Mouse (Mus musculus): ENCODE results near the gene D430042O09Rik. TPM values are rescaled to one million over a fixed set of nuclear protein-coding genes. Genes with fewer than 3 reads are reported as not detected.

D430042O09Rik gene
- total and polyA plus RNA-seq, 3 experiments, result 1.8 to 4.8 (median 3.4) TPM

DNA sequence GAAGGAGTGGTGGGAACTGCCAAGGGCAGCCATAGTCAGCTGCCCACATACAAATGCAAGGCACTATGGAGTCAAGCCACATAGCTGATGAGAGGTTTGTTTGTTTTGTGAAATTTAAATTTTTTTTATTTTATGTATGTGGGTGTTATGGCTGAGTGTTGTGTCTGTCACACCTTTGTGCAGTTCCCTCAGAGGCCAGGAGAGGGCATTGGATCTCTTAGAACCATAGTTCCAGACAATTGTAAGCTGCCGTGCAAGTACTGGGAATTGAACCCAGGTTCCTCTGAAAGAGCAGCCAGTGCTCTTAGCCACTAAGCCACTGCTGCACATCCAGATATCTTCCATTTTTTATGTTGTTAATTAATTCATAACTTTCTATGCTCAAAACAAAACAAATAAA lies 75.5 kb downstream of the D430042O09Rik start:
- Histone ChIP-seq H3K36me3 (replicated peaks in 1 of 2; ENCODE audit: control insufficient read depth in 1 of 2, insufficient read depth in 1 of 2, low read length in 1 of 2) (peaks cover 0 to 2% of the 10 kb centered on the region in 2 experiments), H3K4me3 (replicated peaks in 1 of 3; ENCODE audit: low read depth in 2 of 3, low read length in 2 of 3, poor library complexity in 1 of 3) (no peak overlapping the region), H3K79me2 (replicated peaks; ENCODE audit: control insufficient read depth, extremely low read depth, insufficient read depth, poor library complexity, severe bottlenecking) (no peaks in the 10 kb centered on the region), H3K27me3 (replicated peaks) (no peaks in the 10 kb centered on the region), H3K4me2 (ENCODE audit: insufficient read depth, low read depth, poor library complexity, severe bottlenecking) (no peak overlapping the region), H3K27ac (ENCODE audit: insufficient read depth, low read depth) (no peak overlapping the region), H3K9me3 (replicated peaks; ENCODE audit: low read length) (no peaks in the 10 kb centered on the region), H3K9ac (ENCODE audit: insufficient read depth, low read depth) (no peak overlapping the region), H3K4me1 (ENCODE audit: control insufficient read depth in 1 of 2, insufficient read depth in 2 of 2) (peaks cover 0 to 7% of the 10 kb centered on the region in 2 experiments; a peak in 2 of 4 replicates)
- in situ Hi-C loops (cut with MboI; ENCODE audit: low pct_ligation_motif_present, low pct_unique_long_range_greater_than_20kb, low sequenced_read_pairs), result no loop called here
- peak; percentile 21 for DNase-seq (ENCODE audit: extremely low read depth)
- TF ChIP-seq MXI1 (IDR thresholded peaks at IDR 0.05; ENCODE audit: low read depth, low read length) (no peak), SMC3 (IDR thresholded peaks at IDR 0.05; ENCODE audit: low read depth, low read length) (peak; percentile 52), CHD2 (IDR thresholded peaks at IDR 0.05; ENCODE audit: low read length) (no peak), ZNF384 (IDR thresholded peaks at IDR 0.05; ENCODE audit: low read depth, low read length) (no peak), HCFC1 (IDR thresholded peaks at IDR 0.05; ENCODE audit: low read depth, low read length) (no peak), CTCF (conservative IDR thresholded peaks at IDR 0.05 in 1 of 2, IDR thresholded peaks at IDR 0.05 in 1 of 2; ENCODE audit: low read depth in 2 of 2, low read length in 2 of 2) (peak; percentile 24 to 61; a peak in 3 of 4 replicates), RAD21 (IDR thresholded peaks at IDR 0.05; ENCODE audit: low read depth, low read length) (peak; percentile 46), NELFE (IDR thresholded peaks at IDR 0.05; ENCODE audit: low read depth, low read length) (no peak), MAZ (IDR thresholded peaks at IDR 0.05; ENCODE audit: low read depth, low read length) (no peak), MAFK (IDR thresholded peaks at IDR 0.05; ENCODE audit: insufficient replicate concordance, low read length) (no peak), EP300 (IDR thresholded peaks at IDR 0.05; ENCODE audit: low read length) (no peak)
- dilution Hi-C loops (cut with MboI; ENCODE audit: extremely low pct_ligation_motif_present, extremely low pct_unique_long_range_greater_than_20kb, low sequenced_read_pairs), result no loop called here

DNA sequence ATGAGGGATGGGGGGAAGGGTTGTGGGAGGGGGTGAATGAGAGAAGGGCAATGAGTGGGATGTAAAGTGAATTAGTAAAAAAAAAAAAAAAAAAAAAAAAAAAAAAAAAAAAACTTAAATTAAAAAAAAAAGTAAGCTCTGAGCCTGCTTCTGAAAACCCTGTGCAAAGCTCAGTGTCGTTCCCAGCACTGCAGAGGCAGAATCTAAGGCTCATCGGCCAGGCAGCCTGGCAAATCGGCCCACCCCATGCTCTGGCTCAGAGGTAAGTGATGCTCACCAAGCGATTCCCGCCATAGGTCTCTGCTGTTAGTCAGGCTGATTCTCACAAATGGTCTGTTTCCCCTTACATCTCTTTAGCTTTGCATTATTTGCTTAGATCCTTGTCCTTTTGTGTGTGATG lies 78.4 kb downstream of the D430042O09Rik start:
- TF ChIP-seq ZC3H11A (IDR thresholded peaks at IDR 0.05; ENCODE audit: low read depth, low read length), result no peak
- no peak for TF ChIP-seq BHLHE40 (IDR thresholded peaks at IDR 0.05; ENCODE audit: low read depth, low read length)
- TF ChIP-seq TBP (conservative IDR thresholded peaks at IDR 0.05; ENCODE audit: low read depth, low read length), result no peak
- TF ChIP-seq ZNF384 (IDR thresholded peaks at IDR 0.05; ENCODE audit: low read depth, low read length), result peak; percentile 35; the same call in 1 of the 2 replicates
- in situ Hi-C loops (cut with MboI; ENCODE audit: low pct_ligation_motif_present, low pct_unique_long_range_greater_than_20kb, low sequenced_read_pairs) (no loop called here), dilution Hi-C loops (cut with MboI; ENCODE audit: extremely low pct_ligation_motif_present, extremely low pct_unique_long_range_greater_than_20kb, low sequenced_read_pairs) (no loop called here)
- Histone ChIP-seq H3K4me1 (ENCODE audit: control insufficient read depth in 1 of 2, insufficient read depth in 2 of 2) (peaks cover 0 to 7% of the 10 kb centered on the region in 2 experiments; a peak in 2 of 4 replicates), H3K4me2 (ENCODE audit: insufficient read depth, low read depth, poor library complexity, severe bottlenecking) (no peak overlapping the region), H3K9ac (ENCODE audit: insufficient read depth, low read depth) (no peak overlapping the region), H3K36me3 (replicated peaks in 1 of 2; ENCODE audit: control insufficient read depth in 1 of 2, insufficient read depth in 1 of 2, low read length in 1 of 2) (no peaks in the 10 kb centered on the region), H3K9me3 (replicated peaks; ENCODE audit: low read length) (no peaks in the 10 kb centered on the region), H3K79me2 (replicated peaks; ENCODE audit: control insufficient read depth, extremely low read depth, insufficient read depth, poor library complexity, severe bottlenecking) (no peaks in the 10 kb centered on the region), H3K27ac (ENCODE audit: insufficient read depth, low read depth) (no peak overlapping the region), H3K4me3 (replicated peaks in 1 of 3; ENCODE audit: low read depth in 2 of 3, low read length in 2 of 3, poor library complexity in 1 of 3) (no peak overlapping the region), H3K27me3 (replicated peaks) (no peaks in the 10 kb centered on the region)
- no peak for DNase-seq (ENCODE audit: extremely low read depth)

DNA sequence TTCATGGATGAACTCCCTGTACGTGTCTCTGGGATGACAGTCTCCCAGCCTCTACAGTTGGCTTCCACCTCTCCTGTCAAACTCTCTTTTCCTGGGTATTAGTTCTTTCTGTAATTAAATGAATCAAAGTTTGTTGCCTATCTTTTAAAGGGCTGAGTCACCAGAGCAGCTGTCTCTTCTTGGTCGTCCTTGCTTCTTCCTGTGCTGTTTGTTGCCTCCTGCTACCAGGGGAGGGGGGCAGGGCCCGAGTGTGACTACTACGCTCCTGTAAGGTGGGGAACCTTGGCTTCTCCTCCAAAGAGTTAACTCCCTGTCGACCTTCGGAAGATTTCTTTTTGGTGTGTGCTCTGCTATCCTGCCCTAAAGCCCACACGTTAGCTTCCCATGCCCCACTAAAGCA lies 79.4 kb downstream of the D430042O09Rik start:
- dilution Hi-C loops (cut with MboI; ENCODE audit: extremely low pct_ligation_motif_present, extremely low pct_unique_long_range_greater_than_20kb, low sequenced_read_pairs), result no loop called here
- no peaks in the 10 kb centered on the region for H3K27me3 ChIP-seq (replicated peaks)
- H3K27ac ChIP-seq (ENCODE audit: insufficient read depth, low read depth), result no peak overlapping the region
- in situ Hi-C loops (cut with MboI; ENCODE audit: low pct_ligation_motif_present, low pct_unique_long_range_greater_than_20kb, low sequenced_read_pairs), result no loop called here
- no peaks in the 10 kb centered on the region for H3K36me3 ChIP-seq (replicated peaks in 1 of 2; ENCODE audit: control insufficient read depth in 1 of 2, insufficient read depth in 1 of 2, low read length in 1 of 2)
- no peaks in the 10 kb centered on the region for H3K79me2 ChIP-seq (replicated peaks; ENCODE audit: control insufficient read depth, extremely low read depth, insufficient read depth, poor library complexity, severe bottlenecking)
- H3K4me3 ChIP-seq (replicated peaks in 1 of 3; ENCODE audit: low read depth in 2 of 3, low read length in 2 of 3, poor library complexity in 1 of 3), result no peak overlapping the region
- H3K4me2 ChIP-seq (ENCODE audit: insufficient read depth, low read depth, poor library complexity, severe bottlenecking), result no peak overlapping the region
- H3K9me3 ChIP-seq (replicated peaks; ENCODE audit: low read length), result no peaks in the 10 kb centered on the region
- no peak overlapping the region for H3K9ac ChIP-seq (ENCODE audit: insufficient read depth, low read depth)
- DNase-seq (ENCODE audit: extremely low read depth), result no peak
- peaks cover 0 to 7% of the 10 kb centered on the region in 2 experiments; a peak in 2 of 4 replicates for H3K4me1 ChIP-seq (ENCODE audit: control insufficient read depth in 1 of 2, insufficient read depth in 2 of 2)
- TF ChIP-seq EP300 (IDR thresholded peaks at IDR 0.05; ENCODE audit: low read length) (no peak), MXI1 (IDR thresholded peaks at IDR 0.05; ENCODE audit: low read depth, low read length) (no peak), TBP (conservative IDR thresholded peaks at IDR 0.05; ENCODE audit: low read depth, low read length) (no peak), POLR2AphosphoS2 (IDR thresholded peaks at IDR 0.05; ENCODE audit: low read depth, low read length) (no peak), IRF4 (IDR thresholded peaks at IDR 0.05; ENCODE audit: low read depth, low read length) (no peak)
